Mouse (Mus musculus) hindbrain, postnatal 0 days (tissue): ENCODE measurements around the gene Acsl4. TPM values are rescaled to one million over a fixed set of nuclear protein-coding genes. Genes with fewer than 3 reads are reported as not detected.

Experiments
- ATAC-seq: fragments of 200-750 bp; cut with Nextera tagmentation; 2 replicates; pipeline ENCODE4 v1.8.0; 2017; ENCODE audit warnings: mild to moderate bottlenecking, moderate TSS enrichment, moderate library complexity
- DNase-seq: peaks from one replicate; pipeline ENCODE4 v3.0.0-alpha.2; 2015; ENCODE audit warnings: low spot score
- H3K27ac ChIP-seq: fragments of 300-500 bp; sonication (generic); 2 replicates; pipeline ENCODE4 v1.5.1; 2014; ENCODE audit warnings: mild to moderate bottlenecking
- H3K27me3 ChIP-seq: fragments of 300-500 bp; sonication (generic); 2 replicates; pipeline ENCODE4 v1.6.1; 2014; ENCODE audit warnings: low read length, mixed read lengths; ENCODE audit not compliant: insufficient read depth
- H3K36me3 ChIP-seq: fragments of 300-500 bp; sonication (generic); 2 replicates; pipeline ENCODE4 v1.6.1; 2014; ENCODE audit warnings: low read length, mixed read lengths; ENCODE audit not compliant: insufficient read depth
- H3K4me1 ChIP-seq: fragments of 300-500 bp; sonication (generic); 2 replicates; pipeline ENCODE4 v1.6.1; 2014; ENCODE audit warnings: antibody characterized with exemption, low read length, mixed read lengths; ENCODE audit not compliant: insufficient read depth
- H3K4me2 ChIP-seq: fragments of 300-500 bp; sonication (generic); 2 replicates; pipeline ENCODE4 v1.6.1; 2014; ENCODE audit warnings: low read depth, mild to moderate bottlenecking, low read length, moderate library complexity, mixed read lengths
- H3K4me3 ChIP-seq: fragments of 300-500 bp; sonication (generic); 2 replicates; pipeline ENCODE4 v1.5.1; 2014; ENCODE audit warnings: low read length
- H3K9ac ChIP-seq: fragments of 300-500 bp; sonication (generic); replicated peaks from 2 replicates; pipeline ENCODE4 v1.6.1; 2014; ENCODE audit warnings: mild to moderate bottlenecking, low read length, moderate library complexity, mixed read lengths
- H3K9me3 ChIP-seq: fragments of 300-500 bp; sonication (generic); 2 replicates; pipeline ENCODE4 v1.6.1; 2016; ENCODE audit warnings: low read length, mixed read lengths
- CTCF ChIP-seq: IDR thresholded peaks from 2 replicates; pipeline ENCODE4 v1.5.1; 2016; ENCODE audit warnings: antibody characterized with exemption, control low read depth, low read depth
- WGBS: fragments of 180-500 bp; shearing (Covaris S2); extraction: QIAGEN DNeasy Blood & Tissue Kit; methylation state at CpG from one replicate; pipeline ENCODE4 v1.1.7; 2014; 5-methylcytosine and 5-hydroxymethylcytosine counted together
- polyA plus RNA-seq: library from polyadenylated mRNA; unstranded; fragments of >200 nt; fragmentation: Nextera tagmentation; extraction: Ambion mirVana; gene quantifications from 2 replicates; pipeline ENCODE4 v1.2.1, GENCODE M21; 2015
- total RNA-seq: library from RNA; depleted of rRNA; stranded (reverse); fragments of >200 nt; gene quantifications from 2 replicates; pipeline ENCODE4 v1.2.3, GENCODE M21; 2014

Acsl4 gene
- total and polyA plus RNA-seq, 2 experiments from 2014 or later, result 30.0 to 30.3 TPM

DNA sequence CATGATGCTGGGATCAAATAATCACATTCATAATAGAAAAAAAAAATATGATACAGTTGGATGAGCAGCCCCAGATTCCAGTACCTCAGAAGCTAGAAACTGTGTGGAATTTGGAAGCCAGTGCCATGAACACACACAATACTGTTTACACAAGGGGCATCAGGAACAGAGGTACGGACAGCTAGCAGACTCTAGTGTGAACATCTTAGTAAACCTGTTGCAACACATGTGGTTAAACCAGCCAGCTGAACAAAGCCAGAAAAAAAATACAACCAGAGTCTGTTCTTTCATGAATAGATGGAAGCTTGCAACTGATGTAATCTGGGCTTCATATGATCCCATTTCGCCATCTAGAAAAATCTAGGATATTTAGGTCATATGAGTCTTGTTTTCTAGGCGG lies 19.0 kb upstream of the Acsl4 start:
- H3K9ac ChIP-seq, result no peak overlapping the region
- 92% methylated on average over 3 of the region's 3 CpGs for WGBS
- no peaks in the 10 kb centered on the region for H3K36me3 ChIP-seq
- no peak overlapping the region for H3K4me2 ChIP-seq
- H3K27ac ChIP-seq, result no peak overlapping the region
- no peak overlapping the region for H3K4me3 ChIP-seq
- H3K27me3 ChIP-seq, result no peaks in the 10 kb centered on the region
- no peaks in the 10 kb centered on the region for H3K4me1 ChIP-seq
- DNase-seq, result no peak
- TF ChIP-seq CTCF, result no peak
- no peak for ATAC-seq
- no peaks in the 10 kb centered on the region for H3K9me3 ChIP-seq

DNA sequence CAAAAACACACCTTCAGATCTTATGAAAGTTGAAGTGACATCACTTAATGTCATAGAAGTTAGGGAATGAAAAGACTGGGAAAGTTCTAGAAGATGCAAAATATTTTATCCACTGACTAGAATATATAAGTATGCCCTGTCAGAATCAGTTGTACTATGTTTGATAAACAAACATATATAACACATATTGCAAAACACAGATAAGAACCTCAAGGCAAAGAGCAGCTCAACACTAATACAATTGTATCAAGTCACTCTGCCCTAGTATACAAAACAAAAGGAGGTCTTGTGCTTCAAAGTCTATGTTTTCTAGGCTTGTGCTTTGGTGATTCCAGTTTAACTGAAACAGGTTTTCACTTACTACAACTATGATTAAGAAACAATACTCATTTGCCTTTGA lies 12.8 kb upstream of the Acsl4 start:
- Histone ChIP-seq H3K9ac (no peak overlapping the region), H3K36me3 (no peaks in the 10 kb centered on the region), H3K4me3 (no peak overlapping the region), H3K9me3 (no peaks in the 10 kb centered on the region), H3K27ac (no peak overlapping the region), H3K27me3 (no peaks in the 10 kb centered on the region), H3K4me2 (no peak overlapping the region), H3K4me1 (no peaks in the 10 kb centered on the region)
- no peak for TF ChIP-seq CTCF
- ATAC-seq (no peak), DNase-seq (no peak)

DNA sequence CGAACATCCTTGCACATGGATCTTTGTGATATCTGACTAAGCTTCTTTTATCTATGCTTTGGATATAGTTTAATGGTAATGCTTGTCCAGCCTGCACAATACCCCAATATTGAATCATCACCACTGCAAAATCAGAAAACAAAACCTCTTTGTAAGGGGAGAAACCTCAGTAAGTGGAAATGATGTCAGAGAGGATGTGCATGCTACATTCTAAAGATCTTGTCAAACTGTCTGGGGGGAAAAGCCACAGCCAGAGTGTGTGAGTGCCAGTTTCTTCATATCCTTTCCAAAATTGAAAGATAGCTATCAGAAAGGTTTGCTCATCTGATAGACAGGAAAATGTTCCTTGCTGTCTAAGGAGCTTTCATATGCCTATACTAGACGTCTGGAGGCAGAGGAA lies 8.3 kb upstream of the Acsl4 start:
- H3K27ac ChIP-seq, result no peak overlapping the region
- H3K9me3 ChIP-seq, result no peaks in the 10 kb centered on the region
- TF ChIP-seq CTCF, result no peak
- WGBS, result 67% methylated on average over 2 of the region's 2 CpGs
- no peak overlapping the region for H3K4me2 ChIP-seq
- no peaks in the 10 kb centered on the region for H3K27me3 ChIP-seq
- no peaks in the 10 kb centered on the region for H3K4me1 ChIP-seq
- DNase-seq, result no peak
- H3K9ac ChIP-seq, result no peak overlapping the region
- no peak for ATAC-seq
- no peaks in the 10 kb centered on the region for H3K36me3 ChIP-seq
- H3K4me3 ChIP-seq, result no peak overlapping the region

DNA sequence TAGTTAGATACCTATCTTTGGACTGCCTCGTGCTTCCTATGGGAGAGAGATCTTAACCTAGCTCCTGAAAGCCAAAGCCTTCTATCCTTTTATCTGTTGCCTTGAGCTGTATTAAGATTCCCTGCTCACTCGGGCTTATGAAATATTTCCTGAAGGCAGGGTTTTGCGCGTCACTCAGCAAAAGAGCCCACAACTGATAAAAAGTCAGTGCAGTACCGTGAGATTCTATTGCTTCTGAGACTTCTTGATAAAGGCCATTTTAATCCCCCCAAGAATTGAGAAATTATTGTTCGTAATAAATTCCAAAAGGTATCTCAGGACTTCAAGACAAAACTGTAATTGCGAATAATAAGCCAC lies 552 bp upstream of the Acsl4 start:
- peak overlapping the region; percentile 57 for H3K4me3 ChIP-seq
- 47% methylated on average over 7 of the region's 7 CpGs for whole genome bisulfite sequencing
- peak overlapping the region; percentile 74; the same call in 1 of the 2 replicates for H3K27ac ChIP-seq
- H3K4me1 ChIP-seq, result no peaks in the 10 kb centered on the region
- H3K27me3 ChIP-seq, result no peaks in the 10 kb centered on the region
- ATAC-seq, result no peak; the same call in 1 of the 2 replicates
- DNase-seq, result peak; percentile 4
- H3K9me3 ChIP-seq, result no peaks in the 10 kb centered on the region
- no peak for TF ChIP-seq CTCF
- peak overlapping the region; percentile 61 for H3K9ac ChIP-seq
- peak overlapping the region; percentile 63 for H3K4me2 ChIP-seq
- H3K36me3 ChIP-seq, result no peaks in the 10 kb centered on the region

DNA sequence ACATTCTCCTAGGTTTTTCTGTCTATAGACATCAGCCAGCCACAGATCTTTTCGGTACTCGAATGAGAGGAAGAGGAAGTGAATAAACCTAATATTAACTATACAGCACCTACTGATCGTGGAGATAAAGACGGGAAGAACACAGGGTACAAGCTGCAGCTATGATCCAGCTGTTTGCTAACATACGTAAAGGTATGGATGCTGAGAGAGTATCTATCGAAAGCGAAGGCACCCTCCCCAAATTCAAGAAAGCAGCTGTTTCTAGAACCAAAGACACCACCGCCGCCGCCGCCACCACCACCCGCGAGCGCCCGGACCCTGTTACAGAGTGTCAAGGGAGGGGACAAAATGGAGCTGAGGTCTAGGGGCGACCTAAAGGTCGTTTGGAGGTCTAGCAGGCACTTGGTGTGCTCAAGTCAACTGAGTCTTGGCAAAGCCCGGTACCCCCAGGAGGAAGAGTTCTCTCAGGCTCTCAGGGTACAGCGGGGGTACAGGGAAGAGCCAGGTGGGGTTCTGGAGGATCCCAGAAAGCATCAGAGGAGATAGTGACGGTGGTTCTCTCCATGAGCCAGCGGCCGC lies 665 bp downstream of the Acsl4 start:
- Histone ChIP-seq H3K9me3 (no peaks in the 10 kb centered on the region), H3K4me1 (no peaks in the 10 kb centered on the region), H3K4me3 (peak overlapping the region; percentile 57), H3K27ac (peak overlapping the region; percentile 74), H3K4me2 (peak overlapping the region; percentile 63), H3K9ac (peak overlapping the region; percentile 61), H3K27me3 (no peaks in the 10 kb centered on the region), H3K36me3 (no peaks in the 10 kb centered on the region)
- ATAC-seq (no peak; the same call in 1 of the 2 replicates), DNase-seq (peak; percentile 23)
- WGBS, result 32% methylated on average over 22 of the region's 22 CpGs
- no peak for TF ChIP-seq CTCF

DNA sequence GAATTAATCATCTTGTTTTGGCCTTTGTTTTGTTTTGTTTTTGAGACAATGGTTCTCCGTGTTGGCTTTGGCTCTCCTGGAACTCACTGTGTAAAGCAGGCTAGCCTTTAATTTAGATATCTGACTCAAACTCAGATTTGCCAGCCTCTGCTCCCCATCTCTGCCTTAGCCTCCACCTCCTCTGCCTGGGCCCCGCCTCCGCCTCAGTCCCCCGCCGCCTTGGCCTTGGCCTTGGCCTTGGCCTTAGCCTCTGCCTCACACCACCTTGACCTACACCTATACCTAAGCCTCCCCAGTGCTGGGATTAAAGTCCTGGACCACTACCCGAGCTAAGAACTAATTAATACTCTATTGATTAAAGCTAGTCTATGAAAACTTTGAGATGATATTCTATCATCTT lies 2.2 kb downstream of the Acsl4 start:
- no peak overlapping the region for H3K27ac ChIP-seq
- ATAC-seq (no peak), DNase-seq (no peak)
- H3K27me3 ChIP-seq, result no peaks in the 10 kb centered on the region
- H3K4me3 ChIP-seq, result no peak overlapping the region
- 71% methylated on average over 6 of the region's 6 CpGs for WGBS
- no peak for TF ChIP-seq CTCF
- H3K36me3 ChIP-seq, result no peaks in the 10 kb centered on the region
- no peaks in the 10 kb centered on the region for H3K9me3 ChIP-seq
- no peaks in the 10 kb centered on the region for H3K4me1 ChIP-seq
- no peak overlapping the region for H3K9ac ChIP-seq
- H3K4me2 ChIP-seq, result peak overlapping the region; percentile 63; the same call in 1 of the 2 replicates

DNA sequence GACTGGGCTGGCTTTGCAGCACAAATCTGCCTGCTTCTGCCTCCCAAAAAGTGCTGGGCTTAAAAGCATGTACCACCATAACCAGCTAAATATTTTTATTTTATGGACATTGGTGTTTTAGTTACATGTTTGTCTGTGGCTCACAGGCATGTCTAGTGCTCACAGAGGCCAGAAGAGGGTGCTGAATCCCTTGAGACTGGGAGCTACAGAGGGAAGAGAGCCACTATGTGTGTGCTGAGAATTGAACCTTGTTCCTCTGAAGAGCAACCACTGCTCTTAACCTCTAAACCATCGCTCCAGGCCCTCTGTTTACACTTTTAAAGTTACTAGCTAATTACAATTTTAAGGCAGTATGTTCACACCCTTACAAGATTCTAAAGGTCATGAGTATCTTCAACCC lies 2.7 kb downstream of the Acsl4 start:
- H3K9ac ChIP-seq, result no peak overlapping the region
- H3K27me3 ChIP-seq, result no peaks in the 10 kb centered on the region
- H3K9me3 ChIP-seq, result no peaks in the 10 kb centered on the region
- ATAC-seq (no peak), DNase-seq (no peak)
- no peaks in the 10 kb centered on the region for H3K4me1 ChIP-seq
- H3K27ac ChIP-seq, result no peak overlapping the region
- no peak overlapping the region for H3K4me3 ChIP-seq
- no peak for TF ChIP-seq CTCF
- 88% methylated on average over 1 of the region's 1 CpGs for WGBS
- H3K36me3 ChIP-seq, result no peaks in the 10 kb centered on the region
- H3K4me2 ChIP-seq, result no peak overlapping the region
